Mouse (Mus musculus) embryonic facial prominence, embryonic 13.5 days (tissue): ENCODE results near the gene Ube2e1. TPM values are rescaled to one million over a fixed set of nuclear protein-coding genes. Genes with fewer than 3 reads are reported as not detected.

ENCODE experiments used
- ATAC-seq: fragments of 200-750 bp; cut with Nextera tagmentation; 2 replicates; pipeline ENCODE4 v1.8.0; 2017; ENCODE audit warnings: low read depth; ENCODE audit not compliant: insufficient number of reproducible peaks, insufficient read depth, low FRiP score, low TSS enrichment
- H3K27ac ChIP-seq: fragments of 300-500 bp; sonication (generic); 2 replicates; pipeline ENCODE4 v1.5.1; 2015; ENCODE audit warnings: moderate library complexity, mild to moderate bottlenecking, inconsistent platforms
- H3K27me3 ChIP-seq: fragments of 300-500 bp; sonication (generic); 2 replicates; pipeline ENCODE4 v1.6.1; 2015; ENCODE audit warnings: mild to moderate bottlenecking, inconsistent platforms
- H3K36me3 ChIP-seq: fragments of 300-500 bp; sonication (generic); 2 replicates; pipeline ENCODE4 v1.6.1; 2015; ENCODE audit warnings: mild to moderate bottlenecking, inconsistent platforms
- H3K4me1 ChIP-seq: fragments of 300-500 bp; sonication (generic); 2 replicates; pipeline ENCODE4 v1.6.1; 2015; ENCODE audit warnings: inconsistent platforms
- H3K4me2 ChIP-seq: fragments of 300-500 bp; sonication (generic); 2 replicates; pipeline ENCODE4 v1.6.1; 2015; ENCODE audit warnings: moderate library complexity, mild to moderate bottlenecking, inconsistent platforms
- H3K4me3 ChIP-seq: fragments of 300-500 bp; sonication (generic); 2 replicates; pipeline ENCODE4 v1.5.1; 2015; ENCODE audit warnings: mild to moderate bottlenecking, inconsistent platforms
- H3K9ac ChIP-seq: fragments of 300-500 bp; sonication (generic); 2 replicates; pipeline ENCODE4 v1.6.1; 2015; ENCODE audit warnings: mild to moderate bottlenecking, inconsistent platforms
- H3K9me3 ChIP-seq: fragments of 300-500 bp; sonication (generic); 2 replicates; pipeline ENCODE4 v1.6.1; 2016; ENCODE audit warnings: inconsistent platforms
- WGBS: fragments of 180-500 bp; shearing (Covaris S2); methylation state at CpG from one replicate; pipeline ENCODE4 v1.1.7; 2015; ENCODE audit warnings: mixed read lengths; 5-methylcytosine and 5-hydroxymethylcytosine counted together
- polyA plus RNA-seq: library from polyadenylated mRNA; unstranded; fragments of >200 nt; fragmentation: Nextera tagmentation; extraction: Ambion mirVana; gene quantifications from 2 replicates; pipeline ENCODE4 v1.2.1, GENCODE M21; 2015

The Ube2e1 gene
- polyA plus RNA-seq, 1 experiment from 2014 or later, result 158 TPM

DNA sequence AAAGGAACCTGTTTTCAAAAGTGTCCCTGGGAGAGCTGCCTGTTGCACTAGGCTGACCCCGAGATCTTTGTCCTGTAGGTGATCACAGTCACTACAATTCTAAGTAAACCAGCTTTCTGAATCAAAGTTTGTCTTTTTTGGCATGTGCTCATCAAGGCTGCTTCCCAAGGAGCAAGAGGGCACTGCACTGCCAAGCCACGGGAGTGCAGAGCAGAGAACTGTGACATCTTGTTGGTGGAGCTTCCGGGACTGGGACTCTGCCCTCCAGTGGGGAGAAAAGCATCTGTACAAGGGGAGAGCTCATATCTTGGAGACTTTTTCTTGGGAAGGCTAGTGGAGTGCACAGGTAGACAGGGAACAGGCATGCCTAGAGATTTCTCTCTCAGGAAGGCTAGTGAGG, 21.9 kb upstream of the Ube2e1 start:
- Histone ChIP-seq H3K4me3 (no peak overlapping the region), H3K27ac (0 out of 2 replicates have a peak overlapping the region, but pooled peaks have one; percentile 39), H3K36me3 (no peaks in the 10 kb centered on the region), H3K27me3 (no peaks in the 10 kb centered on the region), H3K4me2 (no peak overlapping the region), H3K4me1 (no peaks in the 10 kb centered on the region), H3K9me3 (no peaks in the 10 kb centered on the region), H3K9ac (no peak overlapping the region)
- 54% methylated on average over 3 of the region's 3 CpGs for WGBS
- ATAC-seq, result no peak

- Histone ChIP-seq H3K4me1 (no peaks in the 10 kb centered on the region), H3K9me3 (no peaks in the 10 kb centered on the region), H3K4me3 (no peak overlapping the region), H3K9ac (no peak overlapping the region), H3K27ac (0 out of 2 replicates have a peak overlapping the region, but pooled peaks have one; percentile 7), H3K27me3 (no peaks in the 10 kb centered on the region), H3K4me2 (no peak overlapping the region), H3K36me3 (no peaks in the 10 kb centered on the region)
- ATAC-seq, result no peak
- 79% methylated on average over 3 of the region's 3 CpGs for WGBS
Measured at GRCm38 (mm10) chr14:18352934-18353333, 21.3 kb upstream of the Ube2e1 start.

DNA sequence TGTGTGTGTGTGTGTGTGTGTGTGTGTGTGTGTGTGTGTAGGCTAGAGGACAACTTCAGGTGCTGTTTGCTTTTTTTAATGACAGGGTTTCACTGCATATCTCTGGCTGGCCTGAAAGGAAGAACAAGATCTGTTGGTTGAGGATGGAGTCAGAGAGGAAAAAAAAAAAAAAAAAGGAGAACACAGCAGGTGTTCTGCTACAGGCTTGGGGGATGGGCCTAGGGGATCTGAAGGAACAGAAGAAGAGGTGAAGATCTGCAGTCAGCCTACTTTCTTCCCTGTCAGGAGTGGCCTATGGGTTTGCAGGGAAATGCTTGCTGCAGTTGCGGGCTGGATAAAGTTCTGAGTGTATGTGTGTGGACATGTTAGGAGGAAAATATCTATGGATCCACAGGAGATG, 19.0 kb upstream of the Ube2e1 start:
- WGBS, result 73% methylated on average over 1 of the region's 1 CpGs
- Histone ChIP-seq H3K27ac (no peak overlapping the region), H3K4me2 (no peak overlapping the region), H3K9ac (no peak overlapping the region), H3K36me3 (no peaks in the 10 kb centered on the region), H3K4me1 (no peaks in the 10 kb centered on the region), H3K9me3 (no peaks in the 10 kb centered on the region), H3K4me3 (no peak overlapping the region), H3K27me3 (no peaks in the 10 kb centered on the region)
- ATAC-seq, result no peak

GRCm38 (mm10) chr14:18349871-18350270, 18.2 kb upstream of the Ube2e1 start:
- Histone ChIP-seq H3K27me3 (no peaks in the 10 kb centered on the region), H3K4me3 (no peak overlapping the region), H3K4me2 (no peak overlapping the region), H3K4me1 (no peaks in the 10 kb centered on the region), H3K36me3 (no peaks in the 10 kb centered on the region), H3K9ac (no peak overlapping the region), H3K27ac (no peak overlapping the region), H3K9me3 (no peaks in the 10 kb centered on the region)
- 58% methylated on average over 5 of the region's 5 CpGs for WGBS
- no peak for ATAC-seq

DNA sequence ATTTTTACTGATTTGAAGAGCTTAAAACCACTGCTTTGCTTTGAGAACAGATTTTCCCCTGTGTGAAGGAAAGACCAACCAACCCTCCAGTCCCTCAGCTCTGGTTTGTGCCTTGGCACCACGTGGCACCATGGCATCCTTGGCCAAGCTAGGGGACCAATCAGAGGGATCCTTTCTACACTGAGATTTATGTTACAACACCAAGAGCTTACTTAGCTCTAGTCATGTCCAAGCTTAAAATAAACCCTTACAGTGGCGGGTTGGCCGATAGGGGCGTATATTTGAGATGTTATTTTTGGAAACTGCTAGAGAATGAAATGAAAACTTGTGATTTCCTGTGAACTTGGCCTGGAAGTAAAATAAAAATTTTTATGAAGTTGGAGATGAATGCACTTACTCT, 11.9 kb upstream of the Ube2e1 start:
- H3K9ac ChIP-seq, result no peak overlapping the region
- no peak for ATAC-seq
- no peak overlapping the region for H3K27ac ChIP-seq
- H3K36me3 ChIP-seq, result no peaks in the 10 kb centered on the region
- H3K27me3 ChIP-seq, result no peaks in the 10 kb centered on the region
- H3K4me2 ChIP-seq, result no peak overlapping the region
- no peaks in the 10 kb centered on the region for H3K4me1 ChIP-seq
- H3K9me3 ChIP-seq, result no peaks in the 10 kb centered on the region
- WGBS, result 67% methylated on average over 4 of the region's 4 CpGs
- no peak overlapping the region for H3K4me3 ChIP-seq

DNA sequence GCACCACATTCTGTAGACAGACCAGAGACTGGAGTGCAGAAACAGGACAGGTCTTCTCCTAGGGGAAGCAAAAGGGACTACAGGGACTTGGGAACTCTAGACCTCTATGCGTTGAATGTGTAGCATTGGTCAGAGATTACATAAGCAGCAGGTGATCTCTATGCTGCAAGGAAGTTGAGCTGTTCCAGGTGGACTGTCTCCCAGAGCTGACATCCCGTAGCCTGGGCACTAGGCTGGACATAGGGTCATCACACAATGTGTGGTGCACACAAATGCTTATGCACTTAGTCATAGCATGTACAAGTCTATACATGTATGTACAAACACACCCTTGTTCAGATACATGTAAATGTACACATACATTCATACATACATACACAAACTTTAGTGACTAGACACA, 11.1 kb upstream of the Ube2e1 start:
- ATAC-seq, result no peak
- H3K4me3 ChIP-seq, result no peak overlapping the region
- no peak overlapping the region for H3K4me2 ChIP-seq
- H3K36me3 ChIP-seq, result no peaks in the 10 kb centered on the region
- no peaks in the 10 kb centered on the region for H3K4me1 ChIP-seq
- H3K27me3 ChIP-seq, result no peaks in the 10 kb centered on the region
- no peaks in the 10 kb centered on the region for H3K9me3 ChIP-seq
- no peak overlapping the region for H3K27ac ChIP-seq
- H3K9ac ChIP-seq, result no peak overlapping the region
- WGBS, result 75% methylated on average over 2 of the region's 2 CpGs

DNA sequence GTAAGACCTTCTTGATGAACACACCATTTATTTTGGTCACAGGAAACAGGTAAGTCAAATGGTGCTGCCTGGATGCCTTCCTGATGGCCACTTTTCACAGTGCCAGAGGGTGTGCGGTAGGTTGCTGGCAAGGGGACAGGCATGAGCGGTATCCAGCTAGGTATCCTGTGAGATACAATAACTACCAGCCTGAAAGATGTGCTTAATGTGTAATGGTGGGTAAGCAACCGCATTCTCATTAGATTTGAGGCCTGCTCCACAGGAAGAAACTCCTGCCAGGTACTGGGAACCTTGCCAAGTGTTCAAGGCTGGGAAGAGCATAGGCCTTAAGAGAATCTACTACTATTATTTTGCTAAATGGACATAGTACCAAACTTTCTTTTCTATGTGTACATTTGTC, 9.4 kb upstream of the Ube2e1 start:
- no peak overlapping the region for H3K4me3 ChIP-seq
- no peak for ATAC-seq
- no peak overlapping the region for H3K27ac ChIP-seq
- no peaks in the 10 kb centered on the region for H3K36me3 ChIP-seq
- H3K4me1 ChIP-seq, result no peaks in the 10 kb centered on the region
- no peaks in the 10 kb centered on the region for H3K9me3 ChIP-seq
- no peak overlapping the region for H3K4me2 ChIP-seq
- no peaks in the 10 kb centered on the region for H3K27me3 ChIP-seq
- no peak overlapping the region for H3K9ac ChIP-seq
- 86% methylated on average over 3 of the region's 3 CpGs for whole genome bisulfite sequencing

GRCm38 (mm10) chr14:18336106-18336505, 4.4 kb upstream of the Ube2e1 start:
- no peaks in the 10 kb centered on the region for H3K9me3 ChIP-seq
- ATAC-seq, result no peak
- H3K4me1 ChIP-seq, result no peaks in the 10 kb centered on the region
- no peak overlapping the region for H3K27ac ChIP-seq
- no peak overlapping the region for H3K4me3 ChIP-seq
- no peak overlapping the region for H3K4me2 ChIP-seq
- H3K27me3 ChIP-seq, result no peaks in the 10 kb centered on the region
- no peaks in the 10 kb centered on the region for H3K36me3 ChIP-seq
- no peak overlapping the region for H3K9ac ChIP-seq

GRCm38 (mm10) chr14:18330789-18331692, 618 bp downstream of the Ube2e1 start:
- peaks cover 36% of the 10 kb centered on the region for H3K4me1 ChIP-seq
- H3K27ac ChIP-seq, result peak overlapping the region; percentile 84
- under 1% methylated on average over 88 of the region's 99 CpGs for WGBS
- H3K36me3 ChIP-seq, result peaks cover 11% of the 10 kb centered on the region
- no peaks in the 10 kb centered on the region for H3K9me3 ChIP-seq
- H3K4me3 ChIP-seq, result peak overlapping the region; percentile 86
- ATAC-seq, result peak; percentile 59
- H3K27me3 ChIP-seq, result no peaks in the 10 kb centered on the region
- H3K4me2 ChIP-seq, result peak overlapping the region; percentile 66
- peak overlapping the region; percentile 97 for H3K9ac ChIP-seq

GRCm38 (mm10) chr14:18326968-18327672, 4.5 kb downstream of the Ube2e1 start:
- Histone ChIP-seq H3K27me3 (no peaks in the 10 kb centered on the region), H3K36me3 (peaks cover 13% of the 10 kb centered on the region), H3K4me3 (peak overlapping the region; percentile 44), H3K9ac (peak overlapping the region; percentile 68), H3K9me3 (no peaks in the 10 kb centered on the region), H3K27ac (no peak overlapping the region), H3K4me2 (peak overlapping the region; percentile 70), H3K4me1 (peaks cover 40% of the 10 kb centered on the region)
- ATAC-seq, result 0 out of 2 replicates have a peak, but pooled peaks have one; percentile 57
- 4% methylated on average over 37 of the region's 37 CpGs for WGBS

GRCm38 (mm10) chr14:18317457-18318411, 13.9 kb downstream of the Ube2e1 start:
- no peak overlapping the region for H3K9ac ChIP-seq
- no peak overlapping the region for H3K4me3 ChIP-seq
- no peak overlapping the region for H3K27ac ChIP-seq
- no peaks in the 10 kb centered on the region; the same call in 1 of the 2 replicates for H3K4me1 ChIP-seq
- peaks cover 16% of the 10 kb centered on the region for H3K36me3 ChIP-seq
- no peaks in the 10 kb centered on the region for H3K27me3 ChIP-seq
- WGBS, result 84% methylated on average over 11 of the region's 11 CpGs
- no peak overlapping the region for H3K4me2 ChIP-seq
- no peak for ATAC-seq
- H3K9me3 ChIP-seq, result no peaks in the 10 kb centered on the region
